Comparison of ENCODE assay signal across 10 mouse cellular contexts in genomic region chr4:150120173-150120833, GRCm38 (mm10). TPM values are rescaled to one million over a fixed set of nuclear protein-coding genes. Genes with fewer than 3 reads are reported as not detected.
DNase-seq lines count a peak whose midpoint lies in the region; ATAC-seq and TF ChIP-seq lines count a peak whose summit lies in the region.
"Had no signal": no experiment of that assay in that cellular context is flagged by ENCODE, and none has a peak within 500 bp of the region (broad histone marks: within the 10 kb centered on the region; RNA-seq: fewer than 3 reads in every experiment).

No protein-coding gene starts in this region.

- 23% methylated on average over 15 of the region's 15 CpGs for WGBS in liver, embryonic 13.5 days (ENCODE audit: insufficient replicate concordance)
- 36% methylated on average over 15 of the region's 15 CpGs for WGBS in liver, embryonic 11.5 days
- 20% methylated on average over 15 of the region's 15 CpGs for WGBS in kidney, adult 2 months

- H3K4me2 ChIP-seq in liver, embryonic 13.5 days: 0 out of 2 replicates have a peak overlapping the region, but pooled peaks have one; percentile 2
- no peak overlapping the region for H3K4me2 ChIP-seq in liver, embryonic 11.5 days

- no peak for DNase-seq in liver, embryonic 13.5 days
- DNase-seq in liver, embryonic 11.5 days (ENCODE audit: low spot score): no peak
- peak; percentile 40 for DNase-seq in brain, adult 2 months (ENCODE audit: low read depth, low spot score)
- peak; percentile 79 for DNase-seq in kidney, adult 2 months
- no peak for DNase-seq in urinary bladder, adult 18-20 months (ENCODE audit: low spot score in 2 of 2)
- DNase-seq in Muller cell, postnatal 12 days (ENCODE audit: inconsistent ontology term): no peak

- TF ChIP-seq POLR2A in kidney, adult 2 months (IDR thresholded peaks at IDR 0.05; ENCODE audit: low read depth, low read length): peak; percentile 66

- H3K27ac ChIP-seq in liver, embryonic 13.5 days: no peak overlapping the region
- no peak overlapping the region for H3K27ac ChIP-seq in liver, embryonic 11.5 days (ENCODE audit: low read depth, low read length)
- peak overlapping the region; percentile 70 for H3K27ac ChIP-seq in kidney, adult 2 months (ENCODE audit: insufficient read depth, low read depth, low read length)

- no peak for ATAC-seq in liver, embryonic 13.5 days (ENCODE audit: low read depth)
- no peak for ATAC-seq in liver, embryonic 11.5 days (replicated peaks; ENCODE audit: low FRiP score)
- ATAC-seq in monocyte, adult 5-6 weeks (replicated peaks; ENCODE audit: insufficient number of reproducible peaks, low FRiP score, low TSS enrichment, poor library complexity, severe bottlenecking): peak; percentile 28; the same call in 1 of the 2 replicates
- no peak for ATAC-seq in inflammation-experienced regulatory T-cells, adult 6 months
- ATAC-seq: Patski had no signal

- no peak overlapping the region for H3K9ac ChIP-seq in liver, embryonic 13.5 days
- H3K9ac ChIP-seq in liver, embryonic 11.5 days (ENCODE audit: low read depth, low read length): no peak overlapping the region
- H3K9ac ChIP-seq: heart, embryonic 12.5 days had no signal

- no peaks in the 10 kb centered on the region for H3K27me3 ChIP-seq in liver, embryonic 13.5 days
- no peaks in the 10 kb centered on the region for H3K27me3 ChIP-seq in liver, embryonic 11.5 days (replicated peaks; ENCODE audit: control insufficient read depth, insufficient read depth, low read length)
- no peaks in the 10 kb centered on the region for H3K27me3 ChIP-seq in kidney, adult 2 months (replicated peaks; ENCODE audit: control insufficient read depth, insufficient read depth, low read length)
- H3K27me3 ChIP-seq: heart, embryonic 12.5 days; Patski had no signal

- H3K9me3 ChIP-seq in liver, embryonic 13.5 days (replicated peaks): no peaks in the 10 kb centered on the region
- H3K9me3 ChIP-seq in liver, embryonic 11.5 days (ENCODE audit: control insufficient read depth, low read length): no peaks in the 10 kb centered on the region
- H3K9me3 ChIP-seq: heart, embryonic 12.5 days had no signal

- H3K36me3 ChIP-seq in liver, embryonic 13.5 days: no peaks in the 10 kb centered on the region
- H3K36me3 ChIP-seq in liver, embryonic 11.5 days (ENCODE audit: control insufficient read depth, insufficient read depth, low read length): no peaks in the 10 kb centered on the region
- no peaks in the 10 kb centered on the region for H3K36me3 ChIP-seq in kidney, adult 2 months (ENCODE audit: control insufficient read depth, insufficient read depth, low read length)
- H3K36me3 ChIP-seq: heart, embryonic 12.5 days had no signal

- H3K4me3 ChIP-seq in liver, embryonic 13.5 days (replicated peaks): no peak overlapping the region
- no peak overlapping the region for H3K4me3 ChIP-seq in liver, embryonic 11.5 days (ENCODE audit: low read depth, low read length)
- peak overlapping the region; percentile 36; the same call in 1 of the 2 replicates for H3K4me3 ChIP-seq in kidney, adult 2 months (ENCODE audit: insufficient read depth, low read depth, low read length)
- H3K4me3 ChIP-seq: heart, embryonic 12.5 days had no signal

- peaks cover 11% of the 10 kb centered on the region; the same call in 1 of the 2 replicates for H3K4me1 ChIP-seq in liver, embryonic 13.5 days (replicated peaks)
- peaks cover 5% of the 10 kb centered on the region; the same call in 1 of the 2 replicates for H3K4me1 ChIP-seq in liver, embryonic 11.5 days (replicated peaks; ENCODE audit: control insufficient read depth, insufficient read depth, low read length)
- peaks cover 10% of the 10 kb centered on the region; the same call in 1 of the 2 replicates for H3K4me1 ChIP-seq in kidney, adult 2 months (ENCODE audit: control insufficient read depth, insufficient read depth, low read length)

- TF ChIP-seq CTCF in kidney, adult 2 months (conservative IDR thresholded peaks at IDR 0.05; ENCODE audit: insufficient read depth, insufficient read length, low read depth, low read length): no peak

RNA-seq across cellular contexts. Expression of gene Slc2a5, which starts 1.2 kb away (rescaled TPM):
- polyA plus RNA-seq in liver, embryonic 13.5 days (2015; fragmentation: Nextera tagmentation; extraction: Ambion mirVana): 0.22 and 0.23 TPM in 2 replicates
- 0.14 and 0.48 TPM in 2 replicates for polyA plus RNA-seq in liver, embryonic 11.5 days (2014; fragmentation: Nextera tagmentation; extraction: Ambion mirVana)
- polyA plus RNA-seq in kidney, adult 2 months (2012; rRNA removed): 181 and 266 TPM in 2 replicates
- 0.10 TPM in 1 of 3 replicates, not detected in the others for total RNA-seq in monocyte, adult 5-6 weeks (2017)
- not detected for polyA plus RNA-seq in inflammation-experienced regulatory T-cells, adult 6 months (2017; shearing (Covaris generic))
- polyA plus RNA-seq: Patski had no signal

RNA-seq across cellular contexts. Expression of gene Slc2a7, which starts 28.5 kb away (rescaled TPM):
- polyA plus RNA-seq in liver, embryonic 13.5 days (2015; fragmentation: Nextera tagmentation; extraction: Ambion mirVana): 0.21 TPM in 1 of 2 replicates, not detected in the other
- polyA plus RNA-seq in liver, embryonic 11.5 days (2014; fragmentation: Nextera tagmentation; extraction: Ambion mirVana): not detected in 2 replicates
- 0.64 and 1.3 TPM in 2 replicates for polyA plus RNA-seq in kidney, adult 2 months (2012; rRNA removed)
- not detected in 3 replicates for total RNA-seq in monocyte, adult 5-6 weeks (2017)
- not detected for polyA plus RNA-seq in inflammation-experienced regulatory T-cells, adult 6 months (2017; shearing (Covaris generic))
- polyA plus RNA-seq: heart, embryonic 12.5 days; Patski had no signal

RNA-seq across cellular contexts. Expression of gene Gpr157, which starts 33.1 kb away (rescaled TPM):
- polyA plus RNA-seq in liver, embryonic 13.5 days (2015; fragmentation: Nextera tagmentation; extraction: Ambion mirVana): 0.10 and 0.12 TPM in 2 replicates
- 0.29 and 0.31 TPM in 2 replicates for polyA plus RNA-seq in liver, embryonic 11.5 days (2014; fragmentation: Nextera tagmentation; extraction: Ambion mirVana)
- 0.76 and 1.2 TPM in 2 replicates for polyA plus RNA-seq in kidney, adult 2 months (2012; rRNA removed)
- 0.19 to 0.39 TPM (median 0.32 TPM) in 3 replicates for total RNA-seq in monocyte, adult 5-6 weeks (2017)
- under 1 TPM; 0.16 to 0.36 (median 0.33) TPM for polyA plus RNA-seq in inflammation-experienced regulatory T-cells, adult 6 months (2017; shearing (Covaris generic))

Comparison
In these comparisons a context has a peak if more than half of its experiments do, and no peak if none do; other contexts are left out.
1. DNase-seq: peak in brain, adult 2 months (single experiment) and kidney, adult 2 months (single experiment); none in liver, embryonic 13.5 days (single experiment), liver, embryonic 11.5 days (single experiment), urinary bladder, adult 18-20 months (0 of 2) and Muller cell, postnatal 12 days (single experiment).
2. RNA of gene Slc2a5, which starts 1.2 kb away (polyA plus RNA-seq): 181 to 266 TPM in kidney, adult 2 months; 0.22 to 0.23 TPM in liver, embryonic 13.5 days, 0.14 to 0.48 TPM in liver, embryonic 11.5 days and not detected in inflammation-experienced regulatory T-cells, adult 6 months; every median in the first group is over 100 times any median in the second.